Mouse (Mus musculus) liver, embryonic 16.5 days (tissue): Measurements from ENCODE around the gene Plekhj1. TPM values are rescaled to one million over a fixed set of nuclear protein-coding genes. Genes with fewer than 3 reads are reported as not detected.
A peak's percentile ranks its signal among the peaks of the same experiment; 100 is the strongest.

Source experiments
- ATAC-seq: fragments of 200-750 bp; cut with Nextera tagmentation; 2 replicates; pipeline ENCODE4 v1.8.0; 2017; ENCODE audit warnings: low read depth, mild to moderate bottlenecking, moderate number of reproducible peaks, moderate library complexity
- H3K27ac ChIP-seq: fragments of 300-500 bp; sonication (generic); 2 replicates; pipeline ENCODE4 v1.5.1; 2014; ENCODE audit warnings: mild to moderate bottlenecking, low read length
- H3K27me3 ChIP-seq: fragments of 300-500 bp; sonication (generic); 2 replicates; pipeline ENCODE4 v1.6.1; 2014; ENCODE audit warnings: low read depth, low read length, mixed read lengths; ENCODE audit not compliant: control insufficient read depth, insufficient read depth
- H3K36me3 ChIP-seq: fragments of 300-500 bp; sonication (generic); 2 replicates; pipeline ENCODE4 v1.6.1; 2014; ENCODE audit warnings: mild to moderate bottlenecking; ENCODE audit not compliant: control insufficient read depth, insufficient read depth
- H3K4me1 ChIP-seq: fragments of 300-500 bp; sonication (generic); 2 replicates; pipeline ENCODE4 v1.6.1; 2014; ENCODE audit warnings: low read depth, low read length, mixed read lengths; ENCODE audit not compliant: control insufficient read depth
- H3K4me2 ChIP-seq: fragments of 300-500 bp; sonication (generic); 2 replicates; pipeline ENCODE4 v1.6.1; 2014; ENCODE audit warnings: low read depth, low read length, mixed read lengths
- H3K4me3 ChIP-seq: fragments of 300-500 bp; sonication (generic); 2 replicates; pipeline ENCODE4 v1.5.1; 2014; ENCODE audit warnings: low read depth, mild to moderate bottlenecking, low read length
- H3K9ac ChIP-seq: fragments of 300-500 bp; sonication (generic); 2 replicates; pipeline ENCODE4 v1.6.1; 2014; ENCODE audit warnings: low read depth, low read length
- H3K9me3 ChIP-seq: fragments of 300-500 bp; sonication (generic); replicated peaks from 2 replicates; pipeline ENCODE4 v1.6.1; 2016; ENCODE audit warnings: low read length; ENCODE audit not compliant: control insufficient read depth
- WGBS: fragments of 180-500 bp; shearing (Covaris S2); extraction: QIAGEN DNeasy Blood & Tissue Kit; methylation state at CpG from one replicate; pipeline ENCODE4 v1.1.7; 2014; ENCODE audit not compliant: insufficient replicate concordance; 5-methylcytosine and 5-hydroxymethylcytosine counted together
- polyA plus RNA-seq: library from polyadenylated mRNA; unstranded; fragments of >200 nt; fragmentation: Nextera tagmentation; extraction: Ambion mirVana; gene quantifications from 2 replicates; pipeline ENCODE4 v1.2.1, GENCODE M21; 2015

The Plekhj1 gene
- polyA plus RNA-seq, 1 experiment from 2014 or later, result 61.4 TPM

- 69% methylated on average over 3 of the region's 3 CpGs for WGBS
- Histone ChIP-seq H3K27me3 (peaks cover 18% of the 10 kb centered on the region), H3K9me3 (no peaks in the 10 kb centered on the region), H3K9ac (no peak overlapping the region), H3K4me3 (no peak overlapping the region), H3K4me1 (peaks cover 41% of the 10 kb centered on the region), H3K27ac (no peak overlapping the region), H3K36me3 (peaks cover 42% of the 10 kb centered on the region), H3K4me2 (no peak overlapping the region)
- no peak for ATAC-seq
Measured at GRCm38 (mm10) chr10:80802996-80803395, 4.6 kb upstream of the Plekhj1 start.

DNA sequence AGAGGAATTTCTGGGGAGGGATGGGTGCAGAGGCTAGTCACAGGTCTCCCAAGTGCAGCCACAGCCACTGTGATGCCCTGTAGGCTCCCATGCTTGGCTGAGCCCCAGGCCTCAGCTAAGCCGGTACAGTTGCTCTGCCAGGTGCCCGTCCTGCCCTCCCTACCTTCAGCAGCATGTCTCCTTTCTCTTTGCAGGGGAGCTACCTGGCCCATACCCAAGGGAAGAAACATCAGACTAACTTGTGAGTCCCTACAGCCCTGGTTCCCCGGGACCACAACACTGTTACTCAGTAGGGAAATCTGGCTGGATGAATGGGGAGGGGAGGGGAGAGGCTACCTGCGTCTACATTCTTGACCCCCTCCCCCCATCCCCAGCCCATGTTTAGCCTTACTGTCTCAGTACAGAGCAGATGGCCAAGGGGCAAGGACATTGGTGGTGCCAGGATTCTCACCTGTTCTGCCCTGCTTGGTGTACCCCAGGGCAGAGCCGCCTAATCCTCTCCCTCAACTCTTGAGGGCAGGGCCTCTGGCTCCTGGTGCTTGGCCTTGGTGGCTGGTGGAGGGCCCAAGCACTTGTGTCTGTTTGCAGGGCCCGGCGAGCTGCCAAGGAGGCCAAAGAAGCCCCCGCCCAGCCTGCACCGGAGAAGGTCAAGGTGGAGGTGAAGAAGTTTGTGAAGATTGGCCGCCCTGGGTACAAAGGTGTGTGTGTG lies 3.9 kb upstream of the Plekhj1 start:
- WGBS, result 84% methylated on average over 10 of the region's 10 CpGs
- Histone ChIP-seq H3K4me2 (no peak overlapping the region), H3K4me1 (peaks cover 35% of the 10 kb centered on the region), H3K27me3 (peaks cover 11% of the 10 kb centered on the region), H3K9ac (no peak overlapping the region), H3K27ac (no peak overlapping the region), H3K9me3 (no peaks in the 10 kb centered on the region), H3K4me3 (no peak overlapping the region), H3K36me3 (peaks cover 42% of the 10 kb centered on the region)
- no peak for ATAC-seq

- peak overlapping the region; percentile 93 for H3K4me3 ChIP-seq
- peak overlapping the region; percentile 94 for H3K9ac ChIP-seq
- H3K27ac ChIP-seq, result peak overlapping the region; percentile 97
- H3K27me3 ChIP-seq, result no peaks in the 10 kb centered on the region
- ATAC-seq, result no peak
- peak overlapping the region; percentile 93 for H3K4me2 ChIP-seq
- H3K4me1 ChIP-seq, result peaks cover 25% of the 10 kb centered on the region
- H3K36me3 ChIP-seq, result peaks cover 53% of the 10 kb centered on the region
- WGBS, result under 1% methylated on average over 18 of the region's 18 CpGs
- H3K9me3 ChIP-seq, result no peaks in the 10 kb centered on the region
Measured at GRCm38 (mm10) chr10:80799070-80799566, 692 bp upstream of the Plekhj1 start.

DNA sequence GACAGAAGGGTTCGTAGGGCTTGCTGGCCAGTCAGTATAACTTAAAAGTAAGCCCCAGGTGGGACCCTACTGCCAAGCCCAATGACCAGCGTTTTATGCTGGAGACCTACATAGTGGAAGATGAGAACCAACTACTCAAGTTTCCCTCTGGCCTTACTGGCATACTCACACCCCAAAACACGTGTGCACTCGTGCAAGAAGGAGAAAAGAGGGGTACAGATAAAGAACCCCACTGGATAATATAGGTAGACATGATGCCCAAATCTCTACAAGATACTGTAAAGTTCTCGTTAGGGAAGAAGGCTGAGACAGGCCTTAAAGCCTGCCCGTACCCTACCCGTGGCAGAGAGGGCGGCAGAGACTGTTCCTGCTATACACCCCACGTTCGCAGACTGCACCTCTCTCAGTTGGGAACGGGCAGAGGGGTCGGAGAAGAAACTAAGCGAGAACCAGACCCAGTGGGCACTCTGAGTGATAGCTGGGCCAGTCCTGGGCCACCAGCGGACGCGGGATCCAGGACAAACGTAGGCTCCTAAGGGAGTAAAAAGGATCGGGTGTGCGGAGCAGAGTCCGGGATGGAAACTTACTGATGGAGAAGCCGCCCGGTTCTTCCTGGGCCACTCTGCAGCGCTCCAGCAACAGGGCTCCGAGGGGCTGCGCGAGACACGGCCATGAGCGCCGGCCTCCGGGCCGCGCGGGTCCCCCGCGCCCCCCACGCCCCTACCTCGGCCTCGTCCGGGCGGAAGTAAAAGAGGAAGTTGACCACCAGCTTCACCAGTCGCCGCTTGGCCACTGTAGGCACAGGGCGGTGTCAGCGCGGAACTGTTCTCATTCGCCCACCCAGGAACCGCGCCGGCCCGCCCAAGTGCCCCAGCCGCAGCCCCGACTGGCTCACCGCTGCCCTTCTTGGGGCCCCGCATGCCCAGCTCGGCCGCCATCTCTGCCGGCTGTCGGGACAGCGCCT lies 958 bp downstream of the Plekhj1 start:
- peaks cover 25% of the 10 kb centered on the region for H3K4me1 ChIP-seq
- peaks cover 46% of the 10 kb centered on the region for H3K36me3 ChIP-seq
- H3K4me2 ChIP-seq, result peak overlapping the region; percentile 93
- peak overlapping the region; percentile 94 for H3K9ac ChIP-seq
- peak; percentile 52 for ATAC-seq
- H3K27me3 ChIP-seq, result no peaks in the 10 kb centered on the region
- peak overlapping the region; percentile 97 for H3K27ac ChIP-seq
- no peaks in the 10 kb centered on the region for H3K9me3 ChIP-seq
- peak overlapping the region; percentile 93 for H3K4me3 ChIP-seq
- WGBS, result 2% methylated on average over 58 of the region's 59 CpGs

GRCm38 (mm10) chr10:80796307-80796848 lies 2.0 kb downstream of the Plekhj1 start:
- Histone ChIP-seq H3K36me3 (peaks cover 41% of the 10 kb centered on the region), H3K4me3 (peak overlapping the region; percentile 93), H3K27me3 (no peaks in the 10 kb centered on the region), H3K27ac (no peak overlapping the region), H3K9me3 (no peaks in the 10 kb centered on the region), H3K4me1 (peaks cover 25% of the 10 kb centered on the region), H3K4me2 (peak overlapping the region; percentile 93), H3K9ac (peak overlapping the region; percentile 94)
- ATAC-seq, result no peak
- WGBS, result 77% methylated on average over 9 of the region's 9 CpGs

DNA sequence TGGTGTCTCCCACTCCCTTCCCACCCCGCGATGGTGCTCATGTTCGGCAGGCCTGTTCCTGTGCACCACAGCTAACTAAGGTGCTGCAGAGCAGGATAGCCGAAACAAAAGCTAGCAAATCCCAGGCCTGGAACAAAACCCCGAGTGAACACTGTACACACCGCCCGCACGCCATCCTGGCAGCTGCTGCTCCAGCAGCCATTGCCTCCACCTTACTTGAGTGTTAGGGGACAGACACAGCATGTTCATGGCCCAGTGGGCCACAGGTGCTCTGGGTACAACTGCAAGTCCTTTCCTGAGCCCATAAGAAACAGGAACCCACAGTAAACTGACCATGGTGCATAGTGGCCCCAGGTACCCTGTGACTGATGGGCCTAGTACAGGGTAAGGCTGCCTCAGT lies 3.7 kb downstream of the Plekhj1 start:
- no peak for ATAC-seq
- H3K9me3 ChIP-seq, result no peaks in the 10 kb centered on the region
- no peak overlapping the region for H3K4me3 ChIP-seq
- H3K4me1 ChIP-seq, result peaks cover 20% of the 10 kb centered on the region
- WGBS, result 79% methylated on average over 8 of the region's 8 CpGs
- H3K9ac ChIP-seq, result no peak overlapping the region
- H3K4me2 ChIP-seq, result no peak overlapping the region
- peaks cover 51% of the 10 kb centered on the region for H3K36me3 ChIP-seq
- no peaks in the 10 kb centered on the region for H3K27me3 ChIP-seq
- H3K27ac ChIP-seq, result no peak overlapping the region

- no peak overlapping the region for H3K4me2 ChIP-seq
- WGBS, result 73% methylated on average over 4 of the region's 4 CpGs
- H3K27me3 ChIP-seq, result no peaks in the 10 kb centered on the region
- ATAC-seq, result no peak
- H3K9ac ChIP-seq, result no peak overlapping the region
- no peak overlapping the region for H3K4me3 ChIP-seq
- H3K4me1 ChIP-seq, result peaks cover 15% of the 10 kb centered on the region
- H3K9me3 ChIP-seq, result no peaks in the 10 kb centered on the region
- H3K36me3 ChIP-seq, result peaks cover 59% of the 10 kb centered on the region
- no peak overlapping the region for H3K27ac ChIP-seq
Measured at GRCm38 (mm10) chr10:80793803-80794202, 4.6 kb downstream of the Plekhj1 start.

DNA sequence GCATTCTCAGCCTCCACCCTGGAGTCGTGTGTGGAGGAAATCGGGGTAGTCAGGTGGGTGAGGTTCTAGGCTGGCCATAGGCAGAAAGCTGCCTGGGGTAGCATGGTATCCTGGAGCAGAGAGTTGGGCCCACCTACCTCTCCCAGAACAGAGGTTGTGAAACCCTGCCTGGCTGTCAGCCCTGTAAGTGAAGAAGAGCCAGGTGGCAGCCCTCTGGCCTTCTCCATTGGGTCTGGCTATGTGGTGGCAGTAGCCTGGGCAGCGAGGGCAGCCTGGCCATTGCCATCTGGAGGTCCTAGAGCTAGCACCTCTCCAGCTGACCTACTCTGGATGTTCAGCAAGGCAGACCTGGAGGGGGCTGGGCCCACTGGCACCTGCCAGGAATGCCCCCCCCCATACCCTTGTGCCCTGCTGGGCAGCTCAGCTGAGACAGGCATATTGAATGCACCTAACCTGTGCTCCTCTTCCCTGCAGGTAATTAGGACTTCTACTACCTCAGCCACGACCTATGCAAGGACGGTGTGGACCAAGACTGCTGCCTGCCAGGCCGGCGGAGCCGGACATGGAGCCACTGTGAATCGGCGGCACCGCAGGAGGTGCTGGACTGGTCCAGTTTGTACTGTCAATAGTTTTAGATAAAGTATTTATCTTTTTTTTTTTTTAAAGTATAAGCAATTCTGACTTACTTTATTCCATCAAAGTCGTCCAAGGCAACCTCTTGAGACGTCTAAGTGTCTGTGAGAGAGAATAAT lies 5.2 kb downstream of the Plekhj1 start:
- Histone ChIP-seq H3K27ac (no peak overlapping the region), H3K27me3 (no peaks in the 10 kb centered on the region), H3K4me2 (no peak overlapping the region), H3K9me3 (no peaks in the 10 kb centered on the region), H3K4me3 (no peak overlapping the region), H3K4me1 (peaks cover 15% of the 10 kb centered on the region), H3K9ac (no peak overlapping the region), H3K36me3 (peaks cover 65% of the 10 kb centered on the region)
- ATAC-seq, result no peak
- WGBS, result 85% methylated on average over 13 of the region's 13 CpGs
